24 mouse cellular contexts compared by ENCODE assay signal in the genomic region with DNA sequence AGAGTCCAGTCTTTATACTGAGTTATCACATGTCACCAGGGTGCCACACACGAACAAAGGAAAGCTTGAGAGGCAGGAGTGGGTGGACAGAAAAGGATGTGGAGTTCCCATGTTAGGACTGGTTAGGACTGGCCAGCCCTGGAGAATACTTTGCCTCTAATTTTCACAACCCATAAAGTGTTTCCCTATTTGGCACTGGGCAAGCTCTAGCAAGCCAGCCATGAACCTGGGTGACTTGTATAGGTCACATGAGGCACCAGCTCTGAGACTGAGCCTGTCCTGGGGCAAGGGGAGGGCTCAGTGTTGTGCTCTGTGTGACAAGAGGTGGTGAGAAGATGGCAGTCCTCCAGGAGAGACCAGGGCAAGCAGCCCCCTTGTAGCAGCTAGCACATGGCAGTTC.
DNase-seq lines count a peak whose midpoint lies in the region; ATAC-seq lines count a peak whose summit lies in the region.
"Had no signal": no experiment of that assay in that cellular context is flagged by ENCODE, and none has a peak within 500 bp of the region (broad histone marks: within the 10 kb centered on the region; RNA-seq: fewer than 3 reads in every experiment).

No protein-coding gene starts in this region.

- DNase-seq in forebrain, embryonic 10.5 days (ENCODE audit: extremely low spot score, low spot score), result no peak
- no peak for DNase-seq in forebrain, embryonic 14.5 days (ENCODE audit: low spot score)
- peak; percentile 47 for DNase-seq in kidney, adult 11 months
- no peak for DNase-seq in kidney, postnatal 10 days
- DNase-seq: adrenal gland, postnatal 36 days; cerebellum, adult 11-12 months; cerebellum, postnatal 14 days; layer of hippocampus, adult 9-11 months; left cerebral cortex, postnatal 4 days; lung, adult 18-20 months; lung, postnatal 14 days; right cerebral cortex, adult 18-20 months had no signal

- H3K4me2 ChIP-seq in forebrain, embryonic 14.5 days (ENCODE audit: low read length), result no peak overlapping the region
- H3K4me2 ChIP-seq in midbrain, embryonic 15.5 days, result no peak overlapping the region
- no peak overlapping the region for H3K4me2 ChIP-seq in midbrain, embryonic 16.5 days (ENCODE audit: low read length)
- H3K4me2 ChIP-seq in heart, embryonic 12.5 days, result no peak overlapping the region
- H3K4me2 ChIP-seq: embryonic facial prominence, embryonic 15.5 days; heart, embryonic 13.5 days; liver, embryonic 11.5 days had no signal

- H3K4me1 ChIP-seq in forebrain, embryonic 10.5 days, result peaks cover 15% of the 10 kb centered on the region
- H3K4me1 ChIP-seq in forebrain, embryonic 14.5 days (ENCODE audit: control insufficient read depth, insufficient read depth, low read length), result no peaks in the 10 kb centered on the region
- H3K4me1 ChIP-seq in midbrain, embryonic 15.5 days, result peaks cover 3% of the 10 kb centered on the region; the same call in 1 of the 2 replicates
- no peaks in the 10 kb centered on the region for H3K4me1 ChIP-seq in midbrain, embryonic 16.5 days (ENCODE audit: control insufficient read depth, insufficient read depth, low read length)
- H3K4me1 ChIP-seq in heart, embryonic 12.5 days (replicated peaks), result peaks cover 6% of the 10 kb centered on the region; the same call in 1 of the 2 replicates
- H3K4me1 ChIP-seq: embryonic facial prominence, embryonic 15.5 days had no signal

- no peak overlapping the region for H3K4me3 ChIP-seq in forebrain, embryonic 10.5 days
- H3K4me3 ChIP-seq in forebrain, embryonic 14.5 days (ENCODE audit: low read depth, low read length), result no peak overlapping the region
- H3K4me3 ChIP-seq in midbrain, embryonic 15.5 days, result no peak overlapping the region
- H3K4me3 ChIP-seq in midbrain, embryonic 16.5 days (ENCODE audit: low read depth, low read length), result no peak overlapping the region
- no peak overlapping the region for H3K4me3 ChIP-seq in heart, embryonic 12.5 days
- H3K4me3 ChIP-seq: embryonic facial prominence, embryonic 15.5 days; heart, embryonic 13.5 days; left cerebral cortex, adult 2 months had no signal

- H3K36me3 ChIP-seq in forebrain, embryonic 10.5 days (replicated peaks), result peaks cover 25% of the 10 kb centered on the region
- peaks cover 27% of the 10 kb centered on the region for H3K36me3 ChIP-seq in forebrain, embryonic 14.5 days (ENCODE audit: control insufficient read depth, insufficient read depth, low read length)
- peaks cover 12% of the 10 kb centered on the region; the same call in 1 of the 2 replicates for H3K36me3 ChIP-seq in midbrain, embryonic 15.5 days (replicated peaks)
- peaks cover 11% of the 10 kb centered on the region; the same call in 1 of the 2 replicates for H3K36me3 ChIP-seq in midbrain, embryonic 16.5 days (ENCODE audit: control insufficient read depth, insufficient read depth, low read length)
- H3K36me3 ChIP-seq in heart, embryonic 12.5 days, result peaks cover 26% of the 10 kb centered on the region
- H3K36me3 ChIP-seq: G1E had no signal

- no peak overlapping the region for H3K9ac ChIP-seq in forebrain, embryonic 14.5 days (ENCODE audit: low read length)
- H3K9ac ChIP-seq in midbrain, embryonic 15.5 days, result no peak overlapping the region
- no peak overlapping the region for H3K9ac ChIP-seq in midbrain, embryonic 16.5 days (ENCODE audit: low read depth, low read length)
- no peak overlapping the region for H3K9ac ChIP-seq in heart, embryonic 12.5 days
- H3K9ac ChIP-seq: embryonic facial prominence, embryonic 15.5 days; heart, embryonic 13.5 days had no signal

- no peaks in the 10 kb centered on the region for H3K27me3 ChIP-seq in forebrain, embryonic 10.5 days (ENCODE audit: poor library complexity, severe bottlenecking)
- no peaks in the 10 kb centered on the region for H3K27me3 ChIP-seq in forebrain, embryonic 14.5 days (replicated peaks; ENCODE audit: control insufficient read depth, insufficient read depth, low read length)
- no peaks in the 10 kb centered on the region for H3K27me3 ChIP-seq in midbrain, embryonic 15.5 days (replicated peaks)
- H3K27me3 ChIP-seq in midbrain, embryonic 16.5 days (ENCODE audit: control insufficient read depth, insufficient read depth, low read depth, low read length), result no peaks in the 10 kb centered on the region
- H3K27me3 ChIP-seq in heart, embryonic 12.5 days (replicated peaks), result 0 out of 2 replicates have a peak, but pooled peaks cover 3% of the 10 kb centered on the region
- H3K27me3 ChIP-seq: embryonic facial prominence, embryonic 15.5 days had no signal

- H3K9me3 ChIP-seq in forebrain, embryonic 10.5 days, result no peaks in the 10 kb centered on the region
- H3K9me3 ChIP-seq in forebrain, embryonic 14.5 days (replicated peaks; ENCODE audit: control insufficient read depth, low read length), result no peaks in the 10 kb centered on the region
- H3K9me3 ChIP-seq in midbrain, embryonic 15.5 days, result no peaks in the 10 kb centered on the region
- H3K9me3 ChIP-seq in midbrain, embryonic 16.5 days (replicated peaks; ENCODE audit: control insufficient read depth, low read length, poor library complexity, severe bottlenecking), result no peaks in the 10 kb centered on the region
- H3K9me3 ChIP-seq in heart, embryonic 12.5 days (replicated peaks), result no peaks in the 10 kb centered on the region
- H3K9me3 ChIP-seq: embryonic facial prominence, embryonic 15.5 days; heart, embryonic 13.5 days had no signal

- ATAC-seq in forebrain, embryonic 14.5 days, result no peak
- ATAC-seq in midbrain, embryonic 15.5 days (replicated peaks), result 0 out of 2 replicates have a peak, but pooled peaks have one; percentile 24
- no peak for ATAC-seq in midbrain, embryonic 16.5 days
- ATAC-seq in CD4-positive, CD25-positive, alpha-beta regulatory T cell, adult 4 months, result no peak
- ATAC-seq in heart, embryonic 12.5 days (ENCODE audit: insufficient number of reproducible peaks, low FRiP score), result no peak
- ATAC-seq: activated CD4-positive, CD25-positive, alpha-beta regulatory T cell, adult 4 months; intestine, postnatal 0 days had no signal

- WGBS in forebrain, embryonic 10.5 days, result 76% methylated on average over 1 of the region's 1 CpGs
- WGBS in forebrain, embryonic 14.5 days, result 43% methylated on average over 1 of the region's 1 CpGs
- WGBS in midbrain, embryonic 15.5 days, result 71% methylated on average over 1 of the region's 1 CpGs
- WGBS in midbrain, embryonic 16.5 days, result 36% methylated on average over 1 of the region's 1 CpGs
- whole genome bisulfite sequencing in heart, embryonic 12.5 days, result 63% methylated on average over 1 of the region's 1 CpGs

- peak overlapping the region; percentile 17 for H3K27ac ChIP-seq in forebrain, embryonic 10.5 days
- no peak overlapping the region for H3K27ac ChIP-seq in forebrain, embryonic 14.5 days (ENCODE audit: low read depth, low read length)
- H3K27ac ChIP-seq in midbrain, embryonic 15.5 days, result no peak overlapping the region
- no peak overlapping the region for H3K27ac ChIP-seq in midbrain, embryonic 16.5 days (ENCODE audit: low read length)
- H3K27ac ChIP-seq in heart, embryonic 12.5 days (ENCODE audit: poor library complexity, severe bottlenecking), result no peak overlapping the region
- H3K27ac ChIP-seq: embryonic facial prominence, embryonic 15.5 days; heart, embryonic 13.5 days; left cerebral cortex, adult 2 months; stomach, postnatal 0 days had no signal
